Mouse (Mus musculus): Measurements from ENCODE around the gene Ccp110.

The Ccp110 gene

DNA sequence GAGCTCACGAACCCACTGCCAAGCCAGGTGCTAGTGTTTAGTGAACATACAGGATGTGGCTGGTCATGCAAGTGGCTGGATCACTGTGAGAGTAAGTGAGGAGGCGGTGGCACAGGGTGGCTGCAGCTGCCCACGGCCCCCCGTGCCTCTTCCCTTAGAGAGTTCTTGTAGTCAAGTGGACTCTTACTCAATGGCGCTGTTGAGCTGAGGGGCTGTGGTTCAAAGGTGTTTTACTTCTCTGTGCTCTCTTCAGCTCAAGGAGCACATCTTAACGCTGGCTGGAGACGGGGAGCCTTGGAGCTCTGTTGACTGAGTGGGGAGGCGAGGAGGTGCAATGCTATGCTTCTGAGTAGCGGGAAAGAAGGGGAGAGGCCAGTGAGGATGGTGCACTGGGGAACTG, 11.6 kb downstream of the Ccp110 start:
- in situ Hi-C loops (cut with MboI), result loop anchor here (25.0 kb wide), 1 partner anchor 612 kb away; the partner anchor contains the start of gene Rps15a

DNA sequence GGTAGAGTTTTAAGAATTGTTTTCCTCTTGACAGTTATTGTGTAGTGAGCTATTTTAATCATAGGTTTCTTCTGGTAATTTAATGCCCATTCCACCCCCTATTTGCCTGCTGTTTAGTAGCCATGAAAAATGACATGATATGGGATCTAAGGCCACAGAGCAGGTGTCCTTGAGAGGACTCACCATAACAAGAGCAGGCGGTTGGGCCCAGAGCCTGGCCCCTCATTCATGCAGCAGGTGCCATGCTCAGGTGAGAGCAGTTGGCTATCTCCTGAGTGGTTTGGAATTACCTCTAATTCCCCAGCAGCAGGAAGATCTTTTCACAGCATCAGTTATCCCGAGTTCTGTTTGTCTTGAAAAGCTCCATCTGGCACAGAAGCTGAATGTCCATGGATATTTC, 13.1 kb downstream of the Ccp110 start:
- in situ Hi-C loops (cut with MboI), result no loop called here

DNA sequence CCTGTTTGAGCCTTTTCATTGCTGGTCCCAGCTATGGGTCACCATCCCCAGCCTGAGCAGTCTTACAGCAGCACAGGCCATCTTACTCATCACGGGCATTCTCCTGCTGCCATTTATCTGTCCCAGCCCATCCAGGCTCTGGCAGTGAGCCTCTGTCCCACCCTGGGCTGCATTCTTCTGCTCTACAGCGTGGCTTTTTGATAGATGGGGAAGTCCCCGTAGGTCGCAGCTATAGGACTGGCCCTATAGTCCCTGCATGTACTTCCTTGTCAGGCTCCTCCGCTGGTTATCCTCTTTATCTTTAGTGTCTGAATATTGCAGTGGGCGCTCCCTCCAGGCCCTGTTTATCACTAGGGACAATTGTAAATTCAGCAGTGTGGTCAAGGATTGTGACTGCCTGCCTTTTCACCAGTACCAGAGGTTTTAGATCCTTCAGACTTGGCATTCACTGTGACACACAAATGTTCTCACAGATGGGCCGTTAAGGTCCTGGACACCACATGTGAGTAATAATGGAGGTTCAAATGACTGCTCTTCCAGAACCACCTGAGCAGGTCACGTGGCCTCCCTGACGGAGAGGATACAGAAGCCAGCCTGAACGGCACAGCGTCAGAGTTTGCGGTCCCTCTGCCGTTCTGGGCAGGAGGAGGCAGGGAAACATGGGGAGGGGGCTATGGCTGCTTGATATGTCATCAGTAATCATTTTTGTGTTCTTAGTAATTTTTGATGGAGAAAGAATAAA, 16.7 kb downstream of the Ccp110 start:
- in situ Hi-C loops (cut with MboI), result no loop called here

DNA sequence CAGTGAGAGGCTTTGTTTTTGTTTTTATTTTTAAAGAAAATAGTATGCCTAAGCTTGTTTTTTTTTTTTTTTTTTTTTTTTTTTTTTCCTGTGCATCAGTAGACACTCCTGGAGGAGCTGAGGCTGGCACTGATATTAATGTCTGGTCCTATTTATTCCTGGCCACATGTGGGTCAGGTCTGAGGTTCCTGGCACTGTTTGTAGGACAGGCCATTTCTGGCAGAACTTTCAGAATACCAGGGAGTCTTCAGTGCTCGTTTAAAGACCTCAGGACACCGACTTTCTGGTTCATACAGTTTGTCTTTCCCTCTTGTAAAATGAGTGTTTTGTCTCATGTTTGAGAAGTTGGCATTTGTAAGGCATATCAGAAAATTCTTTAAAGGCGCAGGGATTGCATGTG, 19.4 kb downstream of the Ccp110 start:
- in situ Hi-C loops (cut with MboI), result no loop called here

DNA sequence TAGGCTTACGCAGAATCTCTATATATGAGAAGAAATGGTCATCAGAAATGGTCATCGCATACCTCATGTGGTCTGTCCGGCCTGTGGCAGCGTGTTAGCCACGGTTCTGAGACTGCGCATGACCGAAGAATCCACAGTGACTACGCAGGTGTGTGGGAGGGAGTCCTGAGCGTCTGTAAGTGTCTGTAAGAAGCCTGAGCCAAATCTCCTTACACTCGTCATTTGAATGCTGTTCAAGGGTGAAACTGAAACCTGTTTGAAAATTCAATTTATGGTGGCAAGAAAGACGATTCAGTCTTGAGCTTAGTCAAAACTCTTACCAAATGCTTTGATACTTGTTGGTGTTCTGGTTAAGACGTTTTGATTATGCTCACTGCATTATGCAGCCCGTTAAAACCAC, 20.9 kb downstream of the Ccp110 start:
- in situ Hi-C loops (cut with MboI), result no loop called here

DNA sequence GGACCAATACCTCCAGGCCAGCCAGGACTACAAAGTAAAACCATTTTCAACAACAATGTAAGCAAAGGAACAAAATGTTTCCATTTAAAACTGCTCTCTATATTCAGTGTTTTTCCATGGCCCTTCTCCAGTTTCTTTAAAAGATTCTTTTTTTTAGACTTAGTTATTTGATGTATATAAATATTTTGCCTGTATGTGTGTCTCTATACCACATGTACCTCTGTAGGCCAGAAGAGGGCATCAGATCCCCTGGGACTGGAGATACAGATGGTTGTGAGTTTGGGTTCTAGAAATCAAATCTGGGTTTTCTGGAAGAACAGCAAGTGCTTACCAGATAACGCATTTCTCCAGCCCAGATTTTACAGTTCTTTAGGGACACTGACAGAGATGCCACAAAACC, 26.4 kb downstream of the Ccp110 start:
- in situ Hi-C loops (cut with MboI), result no loop called here

DNA sequence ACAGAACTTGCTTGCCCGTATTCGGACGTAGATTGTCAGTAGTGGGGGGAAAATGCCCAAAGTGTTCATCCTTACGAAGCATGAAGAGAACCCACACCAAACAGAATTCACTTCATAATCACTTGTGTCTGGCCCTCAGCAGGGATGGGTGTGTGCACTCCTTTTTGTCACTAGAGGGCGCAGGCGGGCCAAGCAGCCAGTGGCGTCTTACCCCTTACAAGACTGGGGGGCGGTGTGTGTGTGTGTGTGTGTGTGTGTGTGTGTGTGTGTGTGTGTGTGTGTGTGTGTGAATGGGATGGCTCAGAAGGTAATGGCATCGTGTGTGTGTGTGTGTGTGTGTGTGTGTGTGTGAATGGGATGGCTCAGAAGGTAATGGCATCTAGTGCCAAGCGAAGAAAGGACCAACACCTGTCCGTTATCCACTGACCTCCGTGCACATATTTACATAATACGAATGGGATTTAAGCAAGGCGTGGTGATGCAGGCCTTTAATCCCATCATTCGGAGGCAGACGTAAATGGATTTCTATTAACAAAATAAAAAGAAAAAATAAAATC, 27.7 kb downstream of the Ccp110 start, which contains the start of gene Vps35l:
Gene Vps35l, plus strand, starts transcription at position 252 of the 557 bp plus-strand sequence.
- in situ Hi-C loops (cut with MboI), result no loop called here

DNA sequence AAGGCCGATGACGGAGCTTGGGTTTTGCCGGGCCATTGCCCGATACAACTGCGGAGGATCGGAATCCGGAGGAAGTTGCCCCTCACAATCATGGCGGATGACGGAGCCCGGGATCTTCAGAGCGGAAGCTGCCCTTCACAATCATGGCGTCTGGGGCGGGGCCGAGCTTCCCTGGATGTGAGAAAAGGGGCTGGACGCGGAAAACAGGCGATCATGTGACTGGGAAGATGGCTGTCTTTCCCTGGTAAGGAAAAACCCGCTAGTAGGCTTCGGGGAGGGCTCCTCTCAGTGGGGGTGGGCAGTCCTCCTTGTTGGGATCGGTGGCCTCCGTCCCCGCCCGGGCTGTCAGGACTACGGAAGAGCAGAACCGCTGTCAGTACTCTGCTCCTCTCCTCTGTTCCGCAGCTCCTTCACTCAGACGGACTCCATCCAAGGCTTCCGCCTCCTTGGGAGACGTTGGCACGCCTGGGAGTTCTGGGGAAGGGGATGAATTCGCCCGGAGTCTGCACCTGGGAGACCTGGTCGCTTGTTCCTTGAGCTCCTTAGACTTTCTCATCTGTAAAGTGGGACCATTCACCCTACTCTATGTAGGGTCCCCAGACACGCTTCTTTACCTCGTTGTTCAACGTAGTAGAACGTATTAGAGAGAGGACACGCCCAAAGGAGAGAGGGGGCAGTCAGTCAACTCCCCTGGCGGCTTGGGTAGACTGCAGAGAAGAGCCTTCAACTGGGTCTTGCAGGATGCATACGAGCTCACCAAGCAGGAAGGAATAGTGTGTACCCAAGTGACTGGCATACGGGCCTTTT, 28.4 kb downstream of the Ccp110 start:
- in situ Hi-C loops (cut with MboI), result no loop called here

DNA sequence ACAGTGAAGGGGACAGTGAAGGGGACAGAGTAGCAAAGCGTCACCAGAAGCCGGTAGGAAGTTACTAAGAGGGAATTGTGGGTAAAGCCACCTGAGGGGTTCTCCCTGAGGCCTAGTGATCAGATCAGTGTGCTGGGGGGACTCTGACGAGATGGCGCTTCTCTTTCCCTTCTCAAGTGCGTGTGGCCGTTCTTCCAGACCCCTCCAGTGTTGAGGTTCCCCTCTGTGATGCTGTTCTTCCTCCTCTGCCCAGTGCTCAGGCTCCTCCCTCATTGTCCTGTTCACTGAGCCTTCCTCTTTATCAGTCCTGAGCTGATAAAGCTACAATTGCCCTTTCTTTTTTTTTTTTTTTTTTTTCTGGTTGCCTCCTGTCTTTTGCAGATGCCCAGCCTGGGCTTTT, 29.9 kb downstream of the Ccp110 start:
- in situ Hi-C loops (cut with MboI), result no loop called here

DNA sequence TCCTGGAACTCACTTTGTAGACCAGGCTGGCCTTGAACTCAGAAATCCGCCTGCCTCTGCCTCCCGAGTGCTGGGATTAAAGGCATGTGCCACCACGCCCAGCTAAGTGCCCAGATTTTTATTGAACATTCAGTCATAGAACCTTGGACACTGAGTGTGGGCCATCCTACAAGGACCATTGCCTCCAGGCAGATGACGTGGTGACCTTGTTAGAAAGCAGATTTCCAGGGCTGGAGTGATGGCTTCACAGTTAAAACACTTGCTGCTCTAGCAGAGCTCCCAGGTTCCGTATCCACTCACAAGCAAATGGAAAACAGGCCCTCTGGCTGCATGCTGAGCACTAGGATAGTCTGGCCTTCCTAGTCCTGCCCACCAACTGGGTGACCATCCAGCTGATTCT, 32.4 kb downstream of the Ccp110 start:
- in situ Hi-C loops (cut with MboI), result no loop called here

DNA sequence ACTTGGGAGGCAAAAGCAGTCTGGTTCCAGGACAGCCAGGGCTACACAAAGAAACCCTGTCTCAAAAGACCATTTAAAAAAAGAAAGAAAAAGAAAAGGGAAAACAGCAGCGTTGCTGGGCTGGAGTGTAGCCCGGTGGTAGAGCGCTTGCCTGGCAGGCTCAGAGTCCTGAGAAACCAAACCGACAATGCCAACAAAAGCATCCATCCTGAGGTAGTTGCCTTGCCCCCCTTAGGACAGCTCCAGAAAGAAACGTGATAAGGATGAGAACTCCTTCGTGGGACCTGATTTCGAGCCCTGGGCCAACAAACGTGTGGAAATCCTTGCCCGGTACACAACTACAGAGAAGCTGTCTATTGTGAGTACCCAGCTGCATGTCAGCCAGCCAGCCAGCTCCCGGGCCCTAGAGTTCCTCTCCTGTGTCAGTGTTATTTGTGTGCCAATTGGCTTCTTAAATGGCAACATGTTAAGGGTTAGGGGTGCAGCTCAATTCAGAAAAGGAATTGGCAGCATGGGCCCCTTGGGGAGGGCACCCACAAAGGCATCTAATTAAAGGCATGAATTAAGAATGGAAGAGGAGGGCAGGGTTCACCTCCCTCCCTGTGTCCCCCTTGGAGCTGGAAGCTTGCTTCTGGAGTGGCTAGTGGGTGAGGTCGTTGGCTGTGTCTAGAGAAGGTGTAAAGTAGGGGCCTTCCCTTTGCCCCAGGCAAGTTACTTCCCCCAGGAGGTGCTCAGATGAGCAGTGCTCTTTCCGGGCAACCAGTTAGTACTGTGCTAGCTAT, 35.7 kb downstream of the Ccp110 start:
- in situ Hi-C loops (cut with MboI), result no loop called here

DNA sequence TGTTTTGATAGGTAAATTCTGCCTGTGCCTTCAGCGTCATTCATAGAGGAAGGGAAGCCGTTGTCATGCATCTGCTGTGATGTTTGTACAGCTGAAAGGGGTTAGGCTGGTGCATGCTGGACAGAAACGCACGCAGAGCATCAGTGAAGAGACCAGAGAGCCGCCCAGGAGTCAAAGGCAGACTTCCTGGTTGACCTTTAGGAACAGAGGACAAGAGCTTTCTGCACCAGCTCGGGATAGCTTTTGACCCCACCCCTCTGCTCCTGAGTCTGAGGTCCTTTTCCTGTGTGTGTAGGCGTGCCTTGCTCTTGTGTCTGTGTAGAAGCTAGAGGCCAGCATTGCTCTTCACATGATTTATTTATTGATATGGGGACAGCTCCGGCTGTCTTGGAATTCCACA, 37.4 kb downstream of the Ccp110 start:
- in situ Hi-C loops (cut with MboI), result loop anchor here (25.0 kb wide), 1 partner anchor 763 kb away; the partner anchor contains the start of genes Acsm5 and Pdilt

DNA sequence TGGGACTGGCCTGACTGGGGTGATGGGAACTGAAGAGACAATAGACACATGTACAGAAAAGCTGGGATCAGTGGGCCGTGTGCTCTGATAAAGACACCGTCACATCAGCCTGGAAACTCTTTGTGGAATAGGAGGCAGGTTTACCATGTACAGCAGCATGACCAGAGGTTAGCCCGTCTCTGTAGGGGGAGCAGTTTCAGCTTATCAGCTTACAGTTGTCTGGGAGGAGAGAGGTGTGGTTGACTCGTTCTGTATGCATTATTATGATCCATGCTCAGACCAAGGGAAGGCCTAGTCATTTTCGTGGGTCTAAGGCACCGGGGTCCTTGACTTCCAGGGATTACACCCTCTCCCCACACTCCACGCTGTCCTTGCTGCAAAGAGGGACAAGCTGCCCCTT, 39.3 kb downstream of the Ccp110 start:
- in situ Hi-C loops (cut with MboI), result loop anchor here (25.0 kb wide), 1 partner anchor 761 kb away; the partner anchor contains the start of genes Acsm5 and Pdilt

DNA sequence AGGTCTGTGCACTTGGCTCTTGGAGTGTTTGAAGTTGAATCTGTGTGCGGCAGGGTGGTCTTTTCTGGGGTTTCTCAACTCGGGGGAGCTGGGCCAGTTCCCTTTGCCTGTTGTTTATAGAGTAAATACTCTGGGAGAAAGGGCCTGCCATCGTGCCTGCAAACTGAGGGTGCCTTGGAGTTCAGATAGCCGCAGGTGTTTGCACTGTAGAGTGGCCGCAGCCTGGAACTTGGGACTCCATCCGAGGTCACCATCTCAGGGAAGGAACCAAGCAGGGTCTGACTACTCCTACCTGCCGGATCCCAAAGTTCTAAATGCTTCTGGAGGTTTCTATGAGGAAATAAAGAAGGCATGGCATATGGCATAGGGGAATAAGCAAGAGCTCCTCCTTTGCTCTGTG, 43.4 kb downstream of the Ccp110 start:
- in situ Hi-C loops (cut with MboI), result loop anchor here (25.0 kb wide), 1 partner anchor 757 kb away; the partner anchor contains the start of genes Acsm5 and Pdilt

DNA sequence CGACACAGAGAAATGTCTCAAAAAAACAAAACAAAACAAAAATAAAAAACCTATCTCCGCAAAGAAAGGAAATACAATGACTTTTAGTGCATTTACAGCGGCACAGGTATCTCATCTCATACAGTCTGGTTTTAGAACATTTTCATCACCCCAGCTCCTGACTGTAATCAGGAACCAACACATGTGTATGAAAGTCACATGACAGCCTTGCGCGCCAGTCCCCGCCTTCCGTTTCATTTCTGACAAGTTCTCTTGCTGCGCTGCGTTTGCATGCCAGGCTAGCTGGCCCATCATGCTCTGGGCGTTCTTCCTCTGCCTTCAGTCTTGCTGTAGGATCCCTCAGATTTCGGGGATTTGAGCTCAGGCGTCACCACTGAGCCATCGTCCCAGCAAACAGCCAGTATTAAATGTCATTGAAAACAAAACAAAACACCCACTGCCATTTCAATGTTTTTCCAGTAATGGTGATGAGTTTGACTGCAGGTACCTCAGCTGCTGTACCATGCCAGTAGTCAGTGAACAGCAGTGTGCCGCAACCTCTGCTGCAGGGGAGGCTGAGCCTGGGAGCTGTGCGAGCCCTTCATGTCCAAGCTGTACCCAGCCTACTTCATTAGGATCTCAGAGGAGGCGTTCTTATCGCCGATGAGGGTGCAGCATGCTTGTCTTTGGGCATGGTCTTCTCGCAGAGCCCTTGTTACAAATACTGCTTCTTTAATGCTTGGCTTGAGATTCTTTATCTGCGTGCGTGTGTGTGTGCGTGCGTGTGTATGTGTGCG, 44.3 kb downstream of the Ccp110 start:
- in situ Hi-C loops (cut with MboI), result loop anchor here (25.0 kb wide), 1 partner anchor 756 kb away; the partner anchor contains the start of genes Acsm5 and Pdilt

DNA sequence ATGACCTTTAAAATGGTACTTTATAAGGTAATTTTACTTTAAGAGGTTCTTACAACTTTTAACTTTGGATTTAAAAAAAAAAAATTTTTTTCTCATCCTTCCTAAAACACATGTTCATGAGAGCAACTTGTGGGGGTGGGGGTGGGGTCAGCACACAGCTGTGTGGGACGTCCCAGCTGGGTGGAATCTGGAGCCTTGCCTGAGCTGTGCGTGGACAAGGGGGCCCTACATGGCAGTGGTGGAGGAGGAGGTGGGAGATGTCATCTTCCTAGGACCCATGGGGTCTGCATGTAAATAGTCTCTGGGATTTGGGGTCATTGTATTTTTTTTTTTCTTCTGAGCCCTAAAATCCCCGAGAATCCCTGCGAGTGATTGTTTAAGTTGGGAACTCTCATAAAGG, 46.0 kb downstream of the Ccp110 start:
- in situ Hi-C loops (cut with MboI), result loop anchor here (25.0 kb wide), 1 partner anchor 754 kb away; the partner anchor contains the start of genes Acsm5 and Pdilt

DNA sequence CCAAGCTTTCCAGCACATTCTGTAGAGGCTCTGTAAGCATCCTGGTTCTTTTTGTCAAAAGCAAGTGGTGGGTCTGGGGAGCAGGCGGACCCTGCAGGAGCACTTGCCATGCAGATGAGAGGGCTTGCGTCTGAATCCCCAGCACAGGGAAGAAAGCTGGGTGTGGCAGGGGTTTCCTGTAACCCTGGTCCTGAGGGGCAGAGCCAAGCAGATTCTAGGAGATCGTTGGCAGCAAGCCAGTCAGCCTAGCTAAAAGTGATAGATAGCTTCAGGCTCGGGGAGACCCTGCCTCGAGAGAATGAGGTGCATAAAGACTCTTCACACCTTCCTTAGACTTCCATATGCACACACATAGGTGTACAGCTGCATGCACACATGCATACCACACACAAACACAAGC, 47.0 kb downstream of the Ccp110 start:
- in situ Hi-C loops (cut with MboI), result loop anchor here (25.0 kb wide), 1 partner anchor 753 kb away; the partner anchor contains the start of genes Acsm5 and Pdilt

DNA sequence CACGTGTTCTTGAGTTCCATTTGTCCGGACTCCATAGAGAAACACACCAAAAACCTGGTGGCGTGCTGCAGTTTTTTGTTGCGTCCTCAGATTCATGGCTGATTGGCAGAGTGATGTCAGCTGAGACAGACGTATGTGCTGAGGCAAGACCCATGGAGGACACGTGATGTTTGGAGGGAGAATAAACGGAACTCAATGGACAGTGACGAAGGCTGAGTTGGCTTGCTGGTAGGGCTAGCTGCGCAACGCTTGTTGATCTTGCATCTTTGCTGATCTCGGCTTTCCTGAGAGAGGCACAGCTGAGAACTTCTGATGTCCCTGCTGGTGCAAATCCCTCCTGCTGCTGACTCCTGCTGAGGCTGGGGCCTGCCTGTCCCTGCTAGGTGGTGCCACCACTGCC, 51.6 kb downstream of the Ccp110 start:
- in situ Hi-C loops (cut with MboI), result loop anchor here (25.0 kb wide), 1 partner anchor 748 kb away; the partner anchor contains the start of genes Acsm5 and Pdilt

DNA sequence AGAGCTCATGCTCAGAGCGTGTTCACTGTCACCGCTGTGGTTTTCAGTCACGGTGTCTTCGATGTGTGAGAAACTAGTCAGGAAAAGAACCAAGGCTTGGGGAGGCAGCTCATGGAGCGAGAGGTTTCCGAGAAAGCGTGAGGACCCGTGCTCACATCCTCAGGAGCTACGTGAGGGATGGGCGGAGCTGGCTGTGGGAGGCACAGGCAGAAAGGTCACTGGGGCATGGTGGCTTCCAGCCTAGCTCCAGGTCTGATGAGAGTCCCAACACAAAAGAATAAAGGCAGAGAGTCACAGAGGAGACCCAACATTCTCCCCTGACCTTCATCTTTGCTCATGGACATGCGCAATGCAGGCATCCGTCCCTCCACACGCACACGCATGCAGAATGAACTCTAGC, 52.4 kb downstream of the Ccp110 start:
- in situ Hi-C loops (cut with MboI), result loop anchor here (25.0 kb wide), 1 partner anchor 748 kb away; the partner anchor contains the start of genes Acsm5 and Pdilt

DNA sequence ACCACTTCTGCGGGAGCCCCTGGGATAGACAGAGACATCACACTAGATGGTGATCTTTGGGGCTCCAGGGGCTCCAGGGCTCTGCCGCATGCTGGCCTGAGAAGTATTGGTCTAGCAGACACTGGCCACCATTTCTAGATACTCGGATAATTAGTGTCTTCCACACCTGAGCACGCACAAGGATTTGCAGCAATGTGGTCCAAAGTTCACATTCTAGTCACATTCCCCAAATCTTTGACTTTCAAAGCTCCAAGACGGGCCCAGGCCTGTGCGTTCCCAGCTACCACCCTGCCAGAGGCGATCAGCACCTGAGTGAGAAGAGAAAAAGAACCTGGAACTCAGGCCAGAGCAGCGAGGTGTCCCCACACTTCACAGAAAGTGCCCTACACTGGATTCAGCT, 53.3 kb downstream of the Ccp110 start:
- in situ Hi-C loops (cut with MboI), result loop anchor here (25.0 kb wide), 1 partner anchor 747 kb away; the partner anchor contains the start of genes Acsm5 and Pdilt
